Mouse (Mus musculus) inflammation-experienced regulatory T-cells, adult 6 months (primary cell): ENCODE results near the gene Olfr180. TPM values are rescaled to one million over a fixed set of nuclear protein-coding genes. Genes with fewer than 3 reads are reported as not detected.

ENCODE experiments used
- ATAC-seq: one replicate; pipeline ENCODE4 v1.8.0; 2017
- polyA plus RNA-seq, 3 experiments: library from polyadenylated mRNA; unstranded; fragments of 100-300 nt; shearing (Covaris generic); gene quantifications; one replicate each; pipeline ENCODE4 v1.2.1; 2017

The Olfr180 gene
- not detected for polyA plus RNA-seq

- ATAC-seq = no peak
Observed at GRCm38 (mm10) chr16:58929292-58929691, at the start of gene Olfr180. TSS of gene Olfr180 (minus strand) at chr16:58929392.

DNA sequence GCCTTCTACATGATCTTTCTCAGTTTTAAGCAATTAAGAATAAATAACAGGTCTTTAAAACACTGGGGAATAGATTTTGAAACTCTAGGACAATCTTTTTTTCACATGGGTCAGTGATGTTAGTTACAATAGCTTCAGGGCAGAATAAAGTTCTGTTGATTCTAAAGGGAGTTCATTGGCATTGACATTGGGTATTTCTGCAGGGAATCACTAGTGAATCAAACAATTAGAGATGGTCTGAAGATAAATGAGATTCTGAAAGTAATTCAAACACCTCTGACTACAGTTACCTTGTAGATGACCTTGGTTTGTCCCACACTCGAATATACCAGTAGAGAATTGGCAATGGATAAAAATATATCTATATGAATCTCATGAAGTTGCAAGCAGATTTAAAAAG, 537 bp downstream of the Olfr180 start, which contains the start of gene Olfr181:
Gene Olfr181, minus strand, starts transcription at position 101 of the 400 bp plus-strand sequence.
- ATAC-seq = no peak

- ATAC-seq = no peak
Observed at GRCm38 (mm10) chr16:58891963-58892362, 37.2 kb downstream of the Olfr180 start, which contains the start of gene Olfr178. TSS of gene Olfr178 (minus strand) at chr16:58892063.

GRCm38 (mm10) chr16:58884416-58884815, 44.8 kb downstream of the Olfr180 start:
- ATAC-seq = no peak

DNA sequence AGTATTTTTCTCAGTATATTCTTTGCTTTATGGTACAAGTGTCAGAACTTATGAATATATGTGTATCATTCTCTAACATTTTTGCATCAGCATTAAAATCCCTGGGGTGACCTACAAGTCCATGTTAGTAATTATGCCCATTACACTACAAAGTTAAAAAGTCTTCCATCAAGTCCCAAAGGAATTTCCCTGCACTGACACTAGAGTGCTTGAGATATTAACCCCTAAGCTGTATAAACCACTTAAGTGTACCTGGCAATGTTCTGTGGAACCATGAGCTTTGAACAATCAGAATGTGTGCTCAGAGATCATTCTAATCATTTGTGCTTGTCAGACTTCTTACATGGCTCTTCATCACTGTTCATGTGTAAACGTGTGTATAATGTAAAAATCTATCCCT, 54.5 kb downstream of the Olfr180 start, which contains the start of gene Olfr177:
Gene Olfr177, minus strand, starts transcription at position 101 of the 400 bp plus-strand sequence.
- ATAC-seq = no peak

Other genes starting within 250 kb of the Olfr180 start
- gene Gpr15, start 210.3 kb downstream of the Olfr180 start, polyA plus RNA-seq = 10 to 100 TPM; 25.1 to 29.8 (median 28.5) TPM
- 100 to 1,000 TPM; 231 to 337 (median 232) TPM for gene Cldnd1, start 201.5 kb downstream of the Olfr180 start, polyA plus RNA-seq
- under 1 TPM in 1 of 3 experiments, not detected in 2; 0.24 TPM for gene Olfr172, start 166.2 kb downstream of the Olfr180 start, polyA plus RNA-seq
- 1 to 10 TPM in 2 of 3 experiments, under 1 TPM in 1; 0.98 to 2.2 (median 2.0) TPM for gene Olfr173, start 129.1 kb downstream of the Olfr180 start, polyA plus RNA-seq
- gene Olfr175-ps1, start 102.6 kb downstream of the Olfr180 start, polyA plus RNA-seq = under 1 TPM in 1 of 3 experiments, not detected in 2; 0.70 TPM
- gene Olfr177, start 54.6 kb downstream of the Olfr180 start, polyA plus RNA-seq = not detected
- gene Olfr178, start 37.3 kb downstream of the Olfr180 start, polyA plus RNA-seq = not detected
- not detected for gene Olfr181, start 637 bp downstream of the Olfr180 start, polyA plus RNA-seq
- gene Olfr183, start 66.0 kb upstream of the Olfr180 start, polyA plus RNA-seq = under 1 TPM in 2 of 3 experiments, not detected in 1; 0.48 to 0.50 TPM
- not detected for gene Olfr186, start 100.9 kb upstream of the Olfr180 start, polyA plus RNA-seq
- not detected for gene Olfr187, start 110.4 kb upstream of the Olfr180 start, polyA plus RNA-seq
- not detected for gene Olfr190, start 148.6 kb upstream of the Olfr180 start, polyA plus RNA-seq
- not detected for gene Olfr191, start 160.4 kb upstream of the Olfr180 start, polyA plus RNA-seq
- under 1 TPM in 1 of 3 experiments, not detected in 2; 0.13 TPM for gene Olfr193, start 182.5 kb upstream of the Olfr180 start, polyA plus RNA-seq
- gene Olfr194, start 191.7 kb upstream of the Olfr180 start, polyA plus RNA-seq = not detected
- gene Olfr195, start 217.7 kb upstream of the Olfr180 start, polyA plus RNA-seq = not detected
- gene Olfr196, start 241.1 kb upstream of the Olfr180 start, polyA plus RNA-seq = under 1 TPM in 1 of 3 experiments, not detected in 2; 0.20 TPM